Mouse (Mus musculus): ENCODE data around the gene Inpp5e. TPM values are rescaled to one million over a fixed set of nuclear protein-coding genes. Genes with fewer than 3 reads are reported as not detected.
"Not testable (repeated sequence)": the region's sequence is repeated elsewhere in the genome, so short reads cannot be mapped to it uniquely, and the experiment has no call there.

The Inpp5e gene
- polyA plus RNA-seq, 3 experiments from 2014 or later: 9.4 to 19.0 (median 10.9) TPM

GRCm38 (mm10) chr2:26418120-26418519 lies 9.1 kb upstream of the Inpp5e start:
- no peak for ATAC-seq

GRCm38 (mm10) chr2:26417066-26417465 lies 8.1 kb upstream of the Inpp5e start:
- no peak for ATAC-seq

- ATAC-seq: no peak
These were observed 2.0 kb upstream of the Inpp5e start for GRCm38 (mm10) chr2:26410931-26411411.

GRCm38 (mm10) chr2:26410091-26410490 lies 1.1 kb upstream of the Inpp5e start:
- no peak for ATAC-seq

GRCm38 (mm10) chr2:26409362-26409761 lies 359 bp upstream of the Inpp5e start:
- no peak for ATAC-seq

GRCm38 (mm10) chr2:26403306-26403705 lies 5.7 kb downstream of the Inpp5e start:
- no peak for ATAC-seq

GRCm38 (mm10) chr2:26402265-26402664 lies 6.7 kb downstream of the Inpp5e start:
- no peak for ATAC-seq

- no peak for ATAC-seq
These were observed 8.0 kb downstream of the Inpp5e start for GRCm38 (mm10) chr2:26401023-26401422.

- no peak for ATAC-seq
These were observed 8.7 kb downstream of the Inpp5e start for GRCm38 (mm10) chr2:26400296-26400695.

- no peak for ATAC-seq
These were observed 9.4 kb downstream of the Inpp5e start for GRCm38 (mm10) chr2:26399647-26400046.

GRCm38 (mm10) chr2:26398978-26399377 lies 10.0 kb downstream of the Inpp5e start:
- no peak for ATAC-seq

- no peak for ATAC-seq
These were observed 17.4 kb downstream of the Inpp5e start for GRCm38 (mm10) chr2:26391617-26392016.

- ATAC-seq: no peak
These were observed 18.0 kb downstream of the Inpp5e start for GRCm38 (mm10) chr2:26390954-26391353.

- peak; percentile 94 for ATAC-seq
These were observed 19.8 kb downstream of the Inpp5e start, which contains the start of the genes Entr1 and Pmpca for GRCm38 (mm10) chr2:26389154-26389690. Entr1 (minus strand) TSS chr2:26389316. Pmpca (plus strand) TSS chr2:26389339.

GRCm38 (mm10) chr2:26388682-26389153 lies 20.3 kb downstream of the Inpp5e start:
- ATAC-seq: peak; percentile 11

GRCm38 (mm10) chr2:26387713-26388112 lies 21.3 kb downstream of the Inpp5e start:
- ATAC-seq: no peak

GRCm38 (mm10) chr2:26380871-26381270 lies 28.1 kb downstream of the Inpp5e start:
- ATAC-seq: not testable (repeated sequence)

- ATAC-seq: peak; percentile 100
These were observed 28.8 kb downstream of the Inpp5e start, which contains the start of gene Snapc4 for GRCm38 (mm10) chr2:26380131-26380771. Snapc4 (minus strand) TSS chr2:26380653.

- no peak for ATAC-seq
These were observed 36.6 kb downstream of the Inpp5e start for GRCm38 (mm10) chr2:26372396-26372795.

- ATAC-seq: no peak
These were observed 40.4 kb downstream of the Inpp5e start for GRCm38 (mm10) chr2:26368572-26368971.

GRCm38 (mm10) chr2:26367911-26368310 lies 41.1 kb downstream of the Inpp5e start:
- ATAC-seq: no peak

GRCm38 (mm10) chr2:26364738-26365465 lies 44.1 kb downstream of the Inpp5e start:
- ATAC-seq: no peak

- no peak for ATAC-seq
These were observed 45.5 kb downstream of the Inpp5e start for GRCm38 (mm10) chr2:26363481-26363880.

Data from inflammation-experienced regulatory T-cells, adult 6 months (primary cell).